Mouse (Mus musculus) midbrain, embryonic 12.5 days (tissue): Measurements from ENCODE around the gene Grm1. TPM values are rescaled to one million over a fixed set of nuclear protein-coding genes. Genes with fewer than 3 reads are reported as not detected.

Experiments used
- ATAC-seq: fragments of 200-750 bp; cut with Nextera tagmentation; 2 replicates; pipeline ENCODE4 v1.8.0; 2017; ENCODE audit warnings: low read depth, moderate TSS enrichment, moderate library complexity; ENCODE audit not compliant: low FRiP score
- H3K27ac ChIP-seq: fragments of 300-500 bp; sonication (generic); replicated peaks from 2 replicates; pipeline ENCODE4 v1.5.1; 2016; ENCODE audit warnings: mild to moderate bottlenecking
- H3K27me3 ChIP-seq: fragments of 300-500 bp; sonication (generic); 2 replicates; pipeline ENCODE4 v1.6.1; 2016; ENCODE audit warnings: mild to moderate bottlenecking
- H3K36me3 ChIP-seq: fragments of 300-500 bp; sonication (generic); 2 replicates; pipeline ENCODE4 v1.6.1; 2016
- H3K4me1 ChIP-seq: fragments of 300-500 bp; sonication (generic); 2 replicates; pipeline ENCODE4 v1.6.1; 2016
- H3K4me2 ChIP-seq: fragments of 300-500 bp; sonication (generic); replicated peaks from 2 replicates; pipeline ENCODE4 v1.6.1; 2016; ENCODE audit warnings: mild to moderate bottlenecking, moderate library complexity
- H3K4me3 ChIP-seq: fragments of 300-500 bp; sonication (generic); 2 replicates; pipeline ENCODE4 v1.5.1; 2016; ENCODE audit warnings: mild to moderate bottlenecking
- H3K9ac ChIP-seq: fragments of 300-500 bp; sonication (generic); replicated peaks from 2 replicates; pipeline ENCODE4 v1.6.1; 2016; ENCODE audit warnings: mild to moderate bottlenecking, moderate library complexity
- H3K9me3 ChIP-seq: fragments of 300-500 bp; sonication (generic); 2 replicates; pipeline ENCODE4 v1.6.1; 2016; ENCODE audit warnings: mild to moderate bottlenecking
- WGBS: fragments of 180-500 bp; shearing (Covaris S2); methylation state at CpG from one replicate; pipeline ENCODE4 v1.1.7; 2016; 5-methylcytosine and 5-hydroxymethylcytosine counted together
- polyA plus RNA-seq: library from polyadenylated mRNA; unstranded; fragments of >200 nt; fragmentation: Nextera tagmentation; extraction: Ambion mirVana; gene quantifications from 2 replicates; pipeline ENCODE4 v1.2.1, GENCODE M21; 2016

The Grm1 gene
- polyA plus RNA-seq, 1 experiment from 2014 or later: 0.61 TPM

DNA sequence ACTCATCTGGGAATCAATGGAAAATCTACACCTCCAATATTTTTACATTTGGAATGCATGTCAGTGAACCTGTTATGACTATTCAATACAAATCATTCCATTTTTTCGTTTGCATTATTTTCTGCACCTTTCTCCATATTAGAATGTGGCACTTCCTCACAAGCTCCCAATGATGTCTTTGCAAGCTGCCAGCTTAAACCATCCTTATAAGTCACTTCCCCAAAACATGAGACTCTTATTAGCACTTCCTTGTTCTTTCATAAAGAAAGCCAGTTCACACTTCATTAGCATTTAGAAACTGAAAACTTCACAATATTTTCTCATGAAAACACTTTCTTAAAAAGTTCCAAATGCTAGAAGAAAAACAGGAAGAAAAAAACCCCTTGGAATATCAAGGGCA lies 338.1 kb downstream of the Grm1 start:
- Histone ChIP-seq H3K9ac (no peak overlapping the region), H3K9me3 (no peaks in the 10 kb centered on the region), H3K36me3 (no peaks in the 10 kb centered on the region), H3K27me3 (no peaks in the 10 kb centered on the region), H3K4me2 (no peak overlapping the region), H3K27ac (no peak overlapping the region), H3K4me1 (no peaks in the 10 kb centered on the region), H3K4me3 (no peak overlapping the region)
- 57% methylated on average over 1 of the region's 1 CpGs for WGBS
- ATAC-seq: no peak

- WGBS: 93% methylated on average over 2 of the region's 2 CpGs
- H3K27me3 ChIP-seq: no peaks in the 10 kb centered on the region
- no peak for ATAC-seq
Measured at GRCm38 (mm10) chr10:10742172-10742571, 340.0 kb downstream of the Grm1 start.

DNA sequence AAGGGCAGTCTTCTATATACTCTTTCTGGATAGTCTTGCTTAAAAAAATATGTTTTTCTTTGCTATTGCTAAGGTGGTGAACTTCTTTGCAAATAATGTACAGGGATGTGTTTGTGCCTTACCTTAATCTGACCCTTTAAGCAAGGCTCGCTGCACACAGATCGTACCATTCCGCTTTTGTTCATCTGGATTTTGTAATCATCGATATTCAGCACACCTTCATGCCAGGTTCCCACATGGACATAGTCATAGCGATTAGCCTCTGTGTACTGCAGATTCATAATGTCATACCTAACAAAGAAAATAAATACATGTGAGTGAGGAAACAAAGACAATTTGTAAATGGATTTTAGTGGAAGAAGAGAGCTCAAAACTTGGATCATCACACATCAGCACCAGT lies 340.8 kb downstream of the Grm1 start:
- no peak overlapping the region for H3K9ac ChIP-seq
- ATAC-seq: no peak
- H3K4me2 ChIP-seq: no peak overlapping the region
- H3K4me3 ChIP-seq: no peak overlapping the region
- no peaks in the 10 kb centered on the region for H3K27me3 ChIP-seq
- no peaks in the 10 kb centered on the region for H3K36me3 ChIP-seq
- no peaks in the 10 kb centered on the region for H3K9me3 ChIP-seq
- no peaks in the 10 kb centered on the region for H3K4me1 ChIP-seq
- 92% methylated on average over 5 of the region's 5 CpGs for WGBS
- no peak overlapping the region for H3K27ac ChIP-seq

More at GRCm38 (mm10) chr10:10742172-10742571, 340.0 kb downstream of the Grm1 start:
- Histone ChIP-seq H3K4me1 (no peaks in the 10 kb centered on the region), H3K36me3 (no peaks in the 10 kb centered on the region), H3K27ac (no peak overlapping the region), H3K4me3 (no peak overlapping the region), H3K9me3 (no peaks in the 10 kb centered on the region), H3K9ac (no peak overlapping the region), H3K4me2 (no peak overlapping the region)

- WGBS: 73% methylated on average over 3 of the region's 3 CpGs
Measured at GRCm38 (mm10) chr10:10740729-10741128, 341.4 kb downstream of the Grm1 start.

DNA sequence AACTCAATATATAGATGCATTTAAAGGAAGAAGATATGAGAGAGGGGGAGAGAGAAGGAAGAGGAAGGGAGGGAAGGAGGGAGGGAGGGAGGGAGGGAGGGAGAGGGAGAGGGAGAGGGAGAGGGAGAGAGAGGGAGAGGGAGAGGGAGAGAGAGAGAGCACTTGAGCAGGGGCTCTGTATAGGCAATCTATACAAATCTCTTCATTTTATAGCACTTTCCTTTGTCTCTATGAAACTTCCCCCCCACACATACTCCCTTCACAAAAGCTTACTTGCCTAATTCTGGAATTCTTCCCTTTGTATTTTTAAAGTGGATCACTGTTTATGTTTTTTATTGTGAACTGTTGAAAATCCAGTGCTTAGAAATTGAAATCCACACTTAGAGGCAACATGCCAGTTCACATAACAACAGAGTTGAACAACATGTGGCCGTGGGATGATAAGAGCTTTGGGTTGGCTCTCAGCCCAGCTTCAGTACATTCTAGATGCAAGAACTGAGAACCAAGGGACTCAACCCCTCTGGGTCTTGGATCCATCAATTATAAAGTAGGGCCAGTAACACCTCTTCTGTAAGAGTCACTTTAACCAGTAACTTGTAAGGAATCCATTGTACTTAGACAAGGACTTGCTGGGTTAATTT lies 345.0 kb downstream of the Grm1 start:
- ATAC-seq: no peak
- 80% methylated on average over 1 of the region's 1 CpGs for WGBS
- no peak overlapping the region for H3K4me3 ChIP-seq
- no peak overlapping the region for H3K4me2 ChIP-seq
- no peaks in the 10 kb centered on the region for H3K27me3 ChIP-seq
- H3K9me3 ChIP-seq: no peaks in the 10 kb centered on the region
- no peak overlapping the region for H3K27ac ChIP-seq
- H3K36me3 ChIP-seq: no peaks in the 10 kb centered on the region
- no peak overlapping the region for H3K9ac ChIP-seq
- no peaks in the 10 kb centered on the region for H3K4me1 ChIP-seq

More at GRCm38 (mm10) chr10:10740729-10741128, 341.4 kb downstream of the Grm1 start:
- no peaks in the 10 kb centered on the region for H3K9me3 ChIP-seq
- no peak overlapping the region for H3K4me3 ChIP-seq
- H3K27me3 ChIP-seq: no peaks in the 10 kb centered on the region
- no peaks in the 10 kb centered on the region for H3K4me1 ChIP-seq
- H3K4me2 ChIP-seq: no peak overlapping the region
- no peaks in the 10 kb centered on the region for H3K36me3 ChIP-seq
- ATAC-seq: no peak
- no peak overlapping the region for H3K9ac ChIP-seq
- H3K27ac ChIP-seq: no peak overlapping the region

GRCm38 (mm10) chr10:10734561-10734960 lies 347.6 kb downstream of the Grm1 start:
- H3K27me3 ChIP-seq: no peaks in the 10 kb centered on the region
- no peaks in the 10 kb centered on the region for H3K9me3 ChIP-seq
- H3K36me3 ChIP-seq: no peaks in the 10 kb centered on the region
- H3K9ac ChIP-seq: no peak overlapping the region
- H3K4me2 ChIP-seq: no peak overlapping the region
- no peak for ATAC-seq
- H3K4me3 ChIP-seq: no peak overlapping the region
- no peaks in the 10 kb centered on the region for H3K4me1 ChIP-seq
- no peak overlapping the region for H3K27ac ChIP-seq
- 77% methylated on average over 5 of the region's 5 CpGs for WGBS

DNA sequence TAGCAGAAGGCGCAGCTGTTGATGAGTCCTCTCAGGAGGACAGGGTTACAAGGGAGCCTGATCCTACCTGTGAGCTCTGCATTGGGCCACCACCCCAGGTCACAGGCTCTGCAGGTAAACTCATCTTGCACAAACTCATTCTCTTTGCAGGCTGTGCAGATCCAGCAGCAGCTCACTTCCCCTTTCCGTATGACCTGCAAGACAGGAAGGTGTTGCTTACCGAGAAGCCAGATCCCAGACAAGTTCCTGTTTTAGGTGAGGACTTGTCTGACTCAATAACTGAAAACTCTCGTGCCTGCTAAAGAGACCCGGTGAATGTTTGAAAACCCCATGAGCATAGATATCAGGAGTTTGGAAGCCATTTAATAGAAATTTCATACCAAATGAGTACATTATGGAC lies 349.1 kb downstream of the Grm1 start:
- Histone ChIP-seq H3K9ac (no peak overlapping the region), H3K36me3 (no peaks in the 10 kb centered on the region), H3K4me1 (no peaks in the 10 kb centered on the region), H3K4me2 (no peak overlapping the region), H3K27me3 (no peaks in the 10 kb centered on the region), H3K4me3 (no peak overlapping the region), H3K27ac (no peak overlapping the region), H3K9me3 (no peaks in the 10 kb centered on the region)
- WGBS: 89% methylated on average over 5 of the region's 5 CpGs
- no peak for ATAC-seq

DNA sequence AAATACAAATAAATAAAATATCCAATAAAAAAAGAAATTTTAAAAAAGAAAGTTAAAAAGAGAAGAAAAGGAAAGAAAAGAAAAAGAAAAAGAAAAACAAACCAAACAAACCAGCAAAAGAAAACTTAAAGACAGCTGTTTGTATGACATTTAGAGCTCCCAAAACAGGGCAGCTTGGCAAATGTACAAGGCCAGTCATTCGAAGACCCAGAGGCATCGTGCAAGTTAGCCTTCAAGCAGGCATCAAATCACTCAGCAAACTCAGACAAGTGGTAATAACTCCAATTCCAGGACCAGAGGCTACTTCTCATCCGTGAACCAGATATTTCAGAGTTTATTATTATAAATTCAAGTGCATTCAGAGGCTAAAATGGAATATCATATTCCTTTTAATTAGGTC lies 355.7 kb downstream of the Grm1 start:
- Histone ChIP-seq H3K4me2 (no peak overlapping the region), H3K36me3 (no peaks in the 10 kb centered on the region), H3K27me3 (no peaks in the 10 kb centered on the region), H3K9me3 (no peaks in the 10 kb centered on the region), H3K4me3 (no peak overlapping the region), H3K4me1 (no peaks in the 10 kb centered on the region), H3K27ac (no peak overlapping the region), H3K9ac (no peak overlapping the region)
- 90% methylated on average over 3 of the region's 3 CpGs for WGBS
- no peak for ATAC-seq

- no peak overlapping the region for H3K27ac ChIP-seq
- ATAC-seq: no peak
- no peaks in the 10 kb centered on the region for H3K27me3 ChIP-seq
- H3K4me3 ChIP-seq: no peak overlapping the region
- no peaks in the 10 kb centered on the region for H3K4me1 ChIP-seq
- WGBS: 82% methylated on average over 2 of the region's 2 CpGs
- H3K9ac ChIP-seq: no peak overlapping the region
- H3K9me3 ChIP-seq: no peaks in the 10 kb centered on the region
- H3K4me2 ChIP-seq: no peak overlapping the region
- H3K36me3 ChIP-seq: no peaks in the 10 kb centered on the region
Measured at GRCm38 (mm10) chr10:10710837-10711236, 371.3 kb downstream of the Grm1 start.

DNA sequence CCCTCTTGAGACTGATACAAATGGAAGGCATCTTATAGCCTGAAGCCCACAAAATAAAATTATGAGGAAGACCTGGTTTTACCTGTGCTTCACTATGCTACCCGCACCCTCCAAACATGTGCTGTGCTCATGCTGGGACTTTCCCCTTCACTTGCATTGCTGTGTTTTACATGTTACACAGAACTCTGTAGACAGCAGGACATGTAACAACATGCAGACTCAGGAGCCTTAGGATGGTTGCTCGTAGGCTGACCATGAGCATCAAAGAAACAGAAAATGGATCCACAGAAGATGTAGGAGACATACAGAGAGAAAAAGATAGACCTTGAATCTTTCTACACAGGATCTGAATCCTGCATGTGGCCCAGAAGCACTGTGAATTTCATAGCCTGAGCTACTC lies 371.8 kb downstream of the Grm1 start:
- H3K36me3 ChIP-seq: no peaks in the 10 kb centered on the region
- whole genome bisulfite sequencing: 89% methylated on average over 2 of the region's 2 CpGs
- no peak overlapping the region for H3K4me3 ChIP-seq
- no peaks in the 10 kb centered on the region for H3K9me3 ChIP-seq
- no peaks in the 10 kb centered on the region for H3K4me1 ChIP-seq
- no peak overlapping the region for H3K27ac ChIP-seq
- no peak overlapping the region for H3K4me2 ChIP-seq
- ATAC-seq: no peak
- H3K9ac ChIP-seq: no peak overlapping the region
- H3K27me3 ChIP-seq: no peaks in the 10 kb centered on the region

DNA sequence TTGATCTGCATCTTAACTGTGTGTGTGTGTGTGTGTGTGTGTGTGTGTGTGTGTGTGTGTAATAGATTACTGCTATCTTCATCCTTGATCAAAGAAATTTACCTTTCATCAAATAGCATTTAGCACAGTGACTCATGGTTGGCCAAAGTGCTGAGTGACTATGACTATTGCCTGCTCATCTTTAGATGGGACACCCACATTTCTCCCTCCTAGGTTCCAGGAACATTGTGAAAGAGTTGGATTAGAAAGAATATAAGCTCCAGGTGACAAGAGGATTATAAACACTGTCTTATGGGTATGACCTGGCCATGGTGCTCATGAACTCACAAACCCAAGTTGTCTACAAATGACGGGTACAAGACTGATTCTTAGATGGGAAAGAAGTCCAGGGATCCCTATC lies 374.1 kb downstream of the Grm1 start:
- H3K9ac ChIP-seq: no peak overlapping the region
- H3K27ac ChIP-seq: no peak overlapping the region
- H3K36me3 ChIP-seq: no peaks in the 10 kb centered on the region
- H3K4me2 ChIP-seq: no peak overlapping the region
- H3K4me1 ChIP-seq: no peaks in the 10 kb centered on the region
- no peaks in the 10 kb centered on the region for H3K9me3 ChIP-seq
- no peak overlapping the region for H3K4me3 ChIP-seq
- ATAC-seq: no peak
- H3K27me3 ChIP-seq: no peaks in the 10 kb centered on the region
- WGBS: 80% methylated on average over 1 of the region's 1 CpGs

DNA sequence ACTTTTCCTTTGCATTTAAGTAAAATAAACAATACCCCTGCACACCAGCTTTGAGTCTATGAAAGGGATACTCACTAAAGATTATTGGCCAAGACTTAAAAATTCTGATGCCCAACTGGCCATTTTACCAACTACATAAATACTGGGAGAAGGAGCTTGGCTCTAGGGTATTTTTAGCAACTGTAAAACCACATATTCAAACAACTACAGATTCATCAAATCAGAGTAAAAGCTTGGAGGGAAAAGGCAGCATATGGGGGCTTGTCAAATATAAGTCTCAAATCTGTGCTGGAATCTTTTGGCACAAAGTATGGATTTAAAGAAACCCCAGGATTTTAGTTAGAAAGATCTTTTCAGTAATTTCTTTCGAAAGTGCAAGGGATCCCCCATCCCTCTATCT lies 380.8 kb downstream of the Grm1 start:
- 84% methylated on average over 1 of the region's 1 CpGs for WGBS
- Histone ChIP-seq H3K36me3 (no peaks in the 10 kb centered on the region), H3K9ac (no peak overlapping the region), H3K4me1 (no peaks in the 10 kb centered on the region), H3K27ac (no peak overlapping the region), H3K4me2 (no peak overlapping the region), H3K4me3 (no peak overlapping the region), H3K27me3 (no peaks in the 10 kb centered on the region), H3K9me3 (no peaks in the 10 kb centered on the region)
- no peak for ATAC-seq

- Histone ChIP-seq H3K4me1 (no peaks in the 10 kb centered on the region), H3K9ac (no peak overlapping the region), H3K4me3 (no peak overlapping the region), H3K36me3 (no peaks in the 10 kb centered on the region), H3K27me3 (no peaks in the 10 kb centered on the region), H3K9me3 (no peaks in the 10 kb centered on the region), H3K27ac (no peak overlapping the region), H3K4me2 (no peak overlapping the region)
- ATAC-seq: no peak
- WGBS: 66% methylated on average over 1 of the region's 1 CpGs
Measured at GRCm38 (mm10) chr10:10700903-10701302, 381.3 kb downstream of the Grm1 start.
